Mouse (Mus musculus) heart, postnatal 4 days (tissue): ENCODE data around the gene Card14. TPM values are rescaled to one million over a fixed set of nuclear protein-coding genes. Genes with fewer than 3 reads are reported as not detected.

ENCODE experiments used
- microRNA-seq, 2 experiments: library from miRNA; unstranded; fragments of <30 nt; microRNA quantifications; one replicate each; pipeline ENCODE4 v1.2.0; 2021 to 2022
- total RNA-seq, 2 experiments: library from RNA; stranded (reverse); gene quantifications; 2 replicates each; pipeline ENCODE4 v1.2.3; 2021

The Card14 gene
- total RNA-seq, 2 experiments from 2014 or later, result 0.16 to 0.21 TPM

Small RNAs within 50 kb of the gene (microRNA-seq; reads per million reads assigned to microRNA genes)
- 0.61 to 1.7 reads per million in 2 experiments for gene Mir1932

Other genes starting within 250 kb of the Card14 start
- gene Cbx4, start 221.5 kb upstream of the Card14 start, total RNA-seq, result 10 to 100 TPM; 30.5 to 34.9 TPM
- 10 to 100 TPM; 60.5 to 63.4 TPM for gene Tbc1d16, start 79.3 kb upstream of the Card14 start, total RNA-seq
- gene Ccdc40, start 79.2 kb upstream of the Card14 start, total RNA-seq, result 1 to 10 TPM in 1 of 2 experiments, under 1 TPM in 1; 0.27 to 1.4 TPM
- 10 to 100 TPM; 52.1 to 53.2 TPM for gene Gaa, start 39.9 kb upstream of the Card14 start, total RNA-seq
- 100 to 1,000 TPM; 141 to 154 TPM for gene Eif4a3, start 7.7 kb upstream of the Card14 start, total RNA-seq
- 1 to 10 TPM; 7.0 to 7.7 TPM for gene Sgsh, start 47.8 kb downstream of the Card14 start, total RNA-seq
- gene Slc26a11, start 47.8 kb downstream of the Card14 start, total RNA-seq, result 1 to 10 TPM; 3.0 to 3.9 TPM
- 10 to 100 TPM; 17.2 to 19.7 TPM for gene Rnf213, start 85.3 kb downstream of the Card14 start, total RNA-seq
- gene Endov, start 183.6 kb downstream of the Card14 start, total RNA-seq, result 10 to 100 TPM; 15.7 to 17.4 TPM
- gene Nptx1, start 240.0 kb downstream of the Card14 start, total RNA-seq, result under 1 TPM; 0.50 to 0.74 TPM